Mouse (Mus musculus) C2C12 (cell line): ENCODE results near the gene Tnfsfm13.

Source experiments
- CEBPB ChIP-seq: IDR thresholded peaks from one replicate; pipeline ENCODE4 v1.6.1; 2011; ENCODE audit warnings: low read depth, mild to moderate bottlenecking, control low read depth, moderate library complexity
- CTCF ChIP-seq: IDR thresholded peaks from one replicate; pipeline ENCODE4 v1.5.1; 2011; ENCODE audit not compliant: control insufficient read depth, insufficient read depth, insufficient read length
- FOSL1 ChIP-seq: IDR thresholded peaks from one replicate; pipeline ENCODE4 v1.8.0; 2011; ENCODE audit warnings: mild to moderate bottlenecking, low read length; ENCODE audit not compliant: poor library complexity, insufficient read depth, severe bottlenecking
- MAX ChIP-seq: IDR thresholded peaks from one replicate; pipeline ENCODE4 v1.6.1; 2011; ENCODE audit warnings: mild to moderate bottlenecking, control low read depth
- MYOD1 ChIP-seq: IDR thresholded peaks from one replicate; pipeline ENCODE4 v1.6.1; 2011; ENCODE audit warnings: low read depth; ENCODE audit not compliant: control insufficient read depth, insufficient read length
- MYOG ChIP-seq: IDR thresholded peaks from one replicate; pipeline ENCODE4 v1.6.1; 2011; ENCODE audit not compliant: control insufficient read depth, insufficient read length; ENCODE audit errors: extremely low read depth
- USF1 ChIP-seq: IDR thresholded peaks from one replicate; pipeline ENCODE4 v1.6.1; 2011; ENCODE audit warnings: low read depth, mild to moderate bottlenecking, control low read depth, moderate library complexity

- TF ChIP-seq CTCF (no peak), USF1 (no peak), CEBPB (no peak), MYOG (no peak), FOSL1 (no peak), MAX (no peak), MYOD1 (no peak)
Measured at GRCm38 (mm10) chr11:69635471-69635870, 60.4 kb downstream of the Tnfsfm13 start.
